Mouse (Mus musculus) heart, postnatal 0 days (tissue): Measurements from ENCODE around the gene Senp1. TPM values are rescaled to one million over a fixed set of nuclear protein-coding genes. Genes with fewer than 3 reads are reported as not detected.

Source experiments
- ATAC-seq: fragments of 200-750 bp; cut with Nextera tagmentation; 2 replicates; pipeline ENCODE4 v1.8.0; 2017; ENCODE audit warnings: low read depth, moderate number of reproducible peaks, moderate library complexity; ENCODE audit not compliant: insufficient read depth
- DNase-seq: peaks from one replicate; pipeline ENCODE4 v3.0.0-alpha.2; 2016; ENCODE audit warnings: low spot score
- H3K27ac ChIP-seq: fragments of 300-500 bp; sonication (generic); 2 replicates; pipeline ENCODE4 v1.5.1; 2014; ENCODE audit warnings: low read depth, mild to moderate bottlenecking
- H3K27me3 ChIP-seq: fragments of 300-500 bp; sonication (generic); 2 replicates; pipeline ENCODE4 v1.6.1; 2014; ENCODE audit warnings: low read length, mixed read lengths; ENCODE audit not compliant: control insufficient read depth, insufficient read depth
- H3K36me3 ChIP-seq: fragments of 300-500 bp; sonication (generic); replicated peaks from 2 replicates; pipeline ENCODE4 v1.6.1; 2014; ENCODE audit warnings: low read length, mixed read lengths; ENCODE audit not compliant: control insufficient read depth, insufficient read depth
- H3K4me1 ChIP-seq: fragments of 300-500 bp; sonication (generic); 2 replicates; pipeline ENCODE4 v1.6.1; 2014; ENCODE audit warnings: antibody characterized with exemption; ENCODE audit not compliant: control insufficient read depth, insufficient read depth
- H3K4me2 ChIP-seq: fragments of 300-500 bp; sonication (generic); 2 replicates; pipeline ENCODE4 v1.6.1; 2014; ENCODE audit warnings: low read depth, mild to moderate bottlenecking, low read length, moderate library complexity
- H3K4me3 ChIP-seq: fragments of 300-500 bp; sonication (generic); 2 replicates; pipeline ENCODE4 v1.5.1; 2014; ENCODE audit warnings: low read depth, low read length
- H3K9ac ChIP-seq: fragments of 300-500 bp; sonication (generic); replicated peaks from 2 replicates; pipeline ENCODE4 v1.6.1; 2014; ENCODE audit warnings: low read depth, low read length, mixed read lengths
- H3K9me3 ChIP-seq: fragments of 300-500 bp; sonication (generic); replicated peaks from 2 replicates; pipeline ENCODE4 v1.6.1; 2016; ENCODE audit warnings: low read length; ENCODE audit not compliant: control insufficient read depth
- CTCF ChIP-seq: IDR thresholded peaks from 2 replicates; pipeline ENCODE4 v1.5.1; 2016; ENCODE audit warnings: antibody characterized with exemption, control low read depth, low read depth
- EP300 ChIP-seq: IDR thresholded peaks from 2 replicates; pipeline ENCODE4 v1.6.1; 2016; ENCODE audit warnings: antibody characterized with exemption, low read depth
- WGBS: fragments of 180-500 bp; shearing (Covaris S2); extraction: QIAGEN DNeasy Blood & Tissue Kit; methylation state at CpG from one replicate; pipeline ENCODE4 v1.1.7; 2014; 5-methylcytosine and 5-hydroxymethylcytosine counted together
- polyA plus RNA-seq: library from polyadenylated mRNA; unstranded; fragments of >200 nt; fragmentation: Nextera tagmentation; extraction: Ambion mirVana; gene quantifications from 2 replicates; pipeline ENCODE4 v1.2.1, GENCODE M21; 2015
- total RNA-seq: library from RNA; depleted of rRNA; stranded (reverse); fragments of >200 nt; gene quantifications from 2 replicates; pipeline ENCODE4 v1.2.3, GENCODE M21; 2014; ENCODE audit warnings: low replicate concordance

Senp1 gene
- total and polyA plus RNA-seq, 2 experiments from 2014 or later = 10.1 to 16.7 TPM

DNA sequence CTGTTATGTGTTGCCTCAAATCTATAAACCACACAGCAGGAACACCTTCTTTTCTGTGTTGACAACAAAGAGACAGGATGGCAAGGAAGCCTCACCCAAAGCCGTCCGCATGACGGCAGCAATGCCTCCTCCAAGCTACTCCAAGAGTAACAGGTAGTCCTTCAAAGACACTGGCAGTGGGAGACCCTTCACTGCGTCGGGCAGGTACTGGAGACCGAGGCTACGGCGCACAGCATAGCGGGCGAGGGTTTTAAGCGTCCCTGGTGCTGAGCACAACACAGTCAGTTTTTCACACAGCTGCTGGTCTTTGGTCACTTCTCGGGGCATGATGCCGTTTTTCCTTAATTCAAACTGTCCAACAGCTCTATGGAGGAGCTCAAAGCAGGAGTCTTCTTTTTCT, 42.1 kb upstream of the Senp1 start:
- DNase-seq (no peak), ATAC-seq (no peak)
- H3K27ac ChIP-seq = no peak overlapping the region
- no peaks in the 10 kb centered on the region for H3K27me3 ChIP-seq
- no peaks in the 10 kb centered on the region for H3K4me1 ChIP-seq
- H3K9me3 ChIP-seq = no peaks in the 10 kb centered on the region
- peaks cover 83% of the 10 kb centered on the region for H3K36me3 ChIP-seq
- 93% methylated on average over 13 of the region's 13 CpGs for WGBS
- no peak overlapping the region for H3K4me2 ChIP-seq
- no peak overlapping the region for H3K9ac ChIP-seq
- no peak overlapping the region for H3K4me3 ChIP-seq
- TF ChIP-seq EP300 = no peak
- TF ChIP-seq CTCF = no peak

DNA sequence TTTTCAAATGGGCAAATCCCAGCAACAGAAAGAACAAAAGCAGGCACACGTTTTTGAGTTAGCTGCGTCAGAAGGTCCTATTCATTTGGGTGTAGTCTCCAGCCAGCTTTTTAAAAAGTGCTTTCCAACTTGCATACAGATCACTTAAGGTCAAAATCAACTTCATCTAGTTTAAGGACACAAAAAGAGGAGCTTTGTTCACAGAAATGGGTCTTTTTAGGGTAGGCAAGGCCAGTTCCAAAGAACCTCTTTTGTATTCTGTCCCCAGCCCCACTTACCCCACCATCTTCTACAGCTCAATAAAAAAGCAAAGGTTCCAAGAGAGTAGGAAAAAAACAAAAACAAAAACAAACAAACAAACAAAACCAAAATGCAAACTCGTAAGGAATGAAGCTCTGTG, 41.1 kb upstream of the Senp1 start:
- Histone ChIP-seq H3K4me1 (no peaks in the 10 kb centered on the region), H3K36me3 (peaks cover 83% of the 10 kb centered on the region), H3K4me3 (no peak overlapping the region), H3K4me2 (no peak overlapping the region), H3K9ac (no peak overlapping the region), H3K9me3 (no peaks in the 10 kb centered on the region), H3K27me3 (no peaks in the 10 kb centered on the region), H3K27ac (no peak overlapping the region)
- no peak for TF ChIP-seq EP300
- TF ChIP-seq CTCF = no peak
- 89% methylated on average over 3 of the region's 3 CpGs for WGBS
- ATAC-seq (no peak), DNase-seq (no peak)

DNA sequence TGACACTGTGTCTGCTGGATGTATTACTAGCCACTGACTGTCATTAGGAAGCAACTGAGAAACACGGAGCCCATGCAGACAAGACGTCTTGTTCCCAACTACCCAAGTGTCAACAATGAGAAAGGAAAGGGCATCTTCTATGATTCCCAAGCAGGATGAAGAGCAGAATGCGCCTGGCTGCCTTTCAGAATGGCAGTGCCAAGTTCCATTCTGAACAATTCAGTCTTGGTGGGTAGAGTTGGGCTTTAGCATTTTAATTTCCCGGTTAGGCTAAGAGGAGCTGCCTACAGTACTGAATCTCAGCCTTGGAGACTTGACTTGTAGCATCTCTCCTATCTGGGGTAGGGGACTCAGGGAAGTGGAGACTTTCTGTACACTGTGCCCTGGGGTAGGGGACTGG, 40.5 kb upstream of the Senp1 start:
- peaks cover 83% of the 10 kb centered on the region for H3K36me3 ChIP-seq

DNA sequence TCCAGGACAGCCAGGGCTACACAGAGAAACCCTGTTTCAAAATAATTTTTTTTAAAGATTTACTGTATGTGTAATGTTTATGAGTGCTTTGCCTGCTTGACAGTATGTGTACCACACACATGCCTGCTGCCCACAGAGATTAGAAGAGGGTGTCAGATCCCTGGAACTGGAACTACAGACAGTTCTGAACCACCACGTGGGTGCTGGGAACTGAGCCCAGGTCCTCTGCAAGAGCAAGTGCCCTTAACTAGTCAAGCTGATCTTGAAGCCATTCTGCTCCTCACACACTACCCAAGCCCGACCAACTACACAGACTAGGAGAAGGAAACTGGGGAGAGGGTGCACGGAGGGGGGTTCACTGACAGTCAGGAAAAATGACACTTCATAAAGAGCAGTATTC, 39.9 kb upstream of the Senp1 start:
- 88% methylated on average over 3 of the region's 3 CpGs for WGBS
- H3K4me3 ChIP-seq = no peak overlapping the region
- no peaks in the 10 kb centered on the region for H3K4me1 ChIP-seq
- DNase-seq = no peak
- H3K27me3 ChIP-seq = no peaks in the 10 kb centered on the region
- no peak overlapping the region for H3K27ac ChIP-seq
- H3K36me3 ChIP-seq = peaks cover 88% of the 10 kb centered on the region
- H3K4me2 ChIP-seq = no peak overlapping the region
- ATAC-seq = no peak
- H3K9ac ChIP-seq = no peak overlapping the region
- TF ChIP-seq EP300 = no peak
- no peak for TF ChIP-seq CTCF
- H3K9me3 ChIP-seq = no peaks in the 10 kb centered on the region

More for the DNA sequence above, 40.5 kb upstream of the Senp1 start:
- H3K4me2 ChIP-seq = no peak overlapping the region
- no peaks in the 10 kb centered on the region for H3K4me1 ChIP-seq
- no peak overlapping the region for H3K27ac ChIP-seq
- 90% methylated on average over 4 of the region's 4 CpGs for WGBS
- H3K4me3 ChIP-seq = no peak overlapping the region
- no peaks in the 10 kb centered on the region for H3K9me3 ChIP-seq
- ATAC-seq = no peak
- DNase-seq = no peak
- TF ChIP-seq EP300 (no peak), CTCF (no peak)
- no peak overlapping the region for H3K9ac ChIP-seq
- no peaks in the 10 kb centered on the region for H3K27me3 ChIP-seq

DNA sequence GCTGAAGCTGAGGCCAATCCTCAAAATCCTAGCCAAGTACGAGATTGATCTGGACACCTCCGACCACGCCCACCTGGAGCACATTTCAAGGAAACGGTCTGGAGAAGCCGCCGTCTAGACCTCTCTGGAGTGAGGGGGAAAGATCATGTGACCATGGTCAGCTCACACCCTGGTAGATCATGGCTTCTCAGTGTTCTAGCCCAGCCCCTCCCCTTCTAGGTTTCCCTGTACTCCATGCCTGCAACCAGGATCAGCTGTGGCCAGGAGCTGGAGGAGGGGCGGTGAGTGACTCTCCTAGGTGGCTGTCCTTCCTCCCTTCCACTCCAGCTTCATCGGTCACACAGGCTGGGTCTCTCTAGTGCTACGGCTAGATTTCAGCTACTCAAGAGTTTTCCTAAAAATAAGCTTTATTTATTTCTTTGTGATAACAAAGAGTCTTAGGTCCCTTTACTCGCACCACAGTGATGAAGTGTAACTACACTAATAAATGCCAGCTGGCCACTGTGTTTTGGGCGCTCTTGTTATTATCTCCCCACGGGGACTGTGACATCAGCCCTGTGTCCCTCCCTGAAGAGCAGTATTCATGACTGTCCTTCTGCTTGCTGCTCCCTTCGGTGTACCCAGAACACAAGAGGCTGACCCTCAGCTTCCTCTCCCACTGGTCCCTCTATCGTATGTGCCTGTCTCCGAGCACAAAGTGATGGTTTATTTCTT, 38.6 kb upstream of the Senp1 start:
- Histone ChIP-seq H3K9ac (no peak overlapping the region), H3K4me2 (no peak overlapping the region), H3K4me1 (no peaks in the 10 kb centered on the region), H3K4me3 (no peak overlapping the region), H3K27me3 (no peaks in the 10 kb centered on the region), H3K27ac (no peak overlapping the region), H3K36me3 (peaks cover 99% of the 10 kb centered on the region), H3K9me3 (no peaks in the 10 kb centered on the region)
- no peak for TF ChIP-seq CTCF
- TF ChIP-seq EP300 = no peak
- 68% methylated on average over 15 of the region's 15 CpGs for WGBS
- no peak for DNase-seq
- ATAC-seq = peak; percentile 31; the same call in 1 of the 2 replicates

DNA sequence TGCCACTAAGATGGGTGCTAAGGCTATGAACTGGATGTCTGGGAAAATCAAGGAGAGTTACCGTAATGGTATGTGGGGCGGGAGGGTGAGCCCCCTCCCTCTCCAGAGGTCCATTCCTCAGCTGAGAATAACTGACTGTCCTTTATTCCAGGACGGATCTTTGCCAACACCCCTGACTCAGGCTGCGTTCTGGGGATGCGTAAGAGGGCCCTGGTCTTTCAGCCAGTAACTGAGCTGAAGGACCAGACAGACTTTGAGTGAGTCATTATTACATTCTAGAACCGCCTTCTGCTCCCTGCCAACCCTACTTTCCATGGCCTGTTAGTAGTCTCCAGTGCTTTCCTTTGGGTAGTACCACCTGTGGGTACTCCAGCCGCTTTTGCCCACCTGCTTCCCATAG, 37.9 kb upstream of the Senp1 start:
- no peaks in the 10 kb centered on the region for H3K4me1 ChIP-seq
- no peak for DNase-seq
- ATAC-seq = no peak
- WGBS = 85% methylated on average over 7 of the region's 7 CpGs
- TF ChIP-seq EP300 (no peak), CTCF (no peak)
- no peak overlapping the region for H3K4me2 ChIP-seq
- no peak overlapping the region for H3K9ac ChIP-seq
- H3K27me3 ChIP-seq = no peaks in the 10 kb centered on the region
- no peak overlapping the region for H3K4me3 ChIP-seq
- H3K9me3 ChIP-seq = no peaks in the 10 kb centered on the region
- peak overlapping the region; percentile 24; the same call in 1 of the 2 replicates for H3K27ac ChIP-seq
- H3K36me3 ChIP-seq = peaks cover 99% of the 10 kb centered on the region
